Mouse (Mus musculus) midbrain, embryonic 13.5 days (tissue): ENCODE data around the gene Kansl1l. TPM values are rescaled to one million over a fixed set of nuclear protein-coding genes. Genes with fewer than 3 reads are reported as not detected.
A peak's percentile ranks its signal among the peaks of the same experiment; 100 is the strongest.
"Not testable (repeated sequence)": the region's sequence is repeated elsewhere in the genome, so short reads cannot be mapped to it uniquely, and the experiment has no call there.

Source experiments
- ATAC-seq: fragments of 200-750 bp; cut with Nextera tagmentation; 2 replicates; pipeline ENCODE4 v1.8.0; 2017; ENCODE audit warnings: mild to moderate bottlenecking, moderate TSS enrichment, moderate library complexity
- H3K27ac ChIP-seq: fragments of 300-500 bp; sonication (generic); 2 replicates; pipeline ENCODE4 v1.5.1; 2015; ENCODE audit warnings: inconsistent platforms, mild to moderate bottlenecking, moderate library complexity
- H3K27me3 ChIP-seq: fragments of 300-500 bp; sonication (generic); 2 replicates; pipeline ENCODE4 v1.6.1; 2015; ENCODE audit warnings: mild to moderate bottlenecking, inconsistent platforms
- H3K36me3 ChIP-seq: fragments of 300-500 bp; sonication (generic); 2 replicates; pipeline ENCODE4 v1.6.1; 2015; ENCODE audit warnings: mild to moderate bottlenecking, inconsistent platforms
- H3K4me1 ChIP-seq: fragments of 300-500 bp; sonication (generic); replicated peaks from 2 replicates; pipeline ENCODE4 v1.6.1; 2015; ENCODE audit warnings: inconsistent platforms
- H3K4me2 ChIP-seq: fragments of 300-500 bp; sonication (generic); replicated peaks from 2 replicates; pipeline ENCODE4 v1.6.1; 2015; ENCODE audit warnings: moderate library complexity, mild to moderate bottlenecking, inconsistent platforms
- H3K4me3 ChIP-seq: fragments of 300-500 bp; sonication (generic); replicated peaks from 2 replicates; pipeline ENCODE4 v1.5.1; 2015; ENCODE audit warnings: mild to moderate bottlenecking, inconsistent platforms
- H3K9ac ChIP-seq: fragments of 300-500 bp; sonication (generic); replicated peaks from 2 replicates; pipeline ENCODE4 v1.6.1; 2015; ENCODE audit warnings: mild to moderate bottlenecking, inconsistent platforms
- H3K9me3 ChIP-seq: fragments of 300-500 bp; sonication (generic); 2 replicates; pipeline ENCODE4 v1.6.1; 2016; ENCODE audit warnings: mild to moderate bottlenecking, inconsistent platforms
- WGBS: fragments of 180-500 bp; shearing (Covaris S2); methylation state at CpG from one replicate; pipeline ENCODE4 v1.1.7; 2015; 5-methylcytosine and 5-hydroxymethylcytosine counted together
- polyA plus RNA-seq: library from polyadenylated mRNA; unstranded; fragments of >200 nt; fragmentation: Nextera tagmentation; extraction: Ambion mirVana; gene quantifications from 2 replicates; pipeline ENCODE4 v1.2.1, GENCODE M21; 2015

The Kansl1l gene
- polyA plus RNA-seq, 1 experiment from 2014 or later = 14.2 TPM

- Histone ChIP-seq H3K36me3 (peaks cover 29% of the 10 kb centered on the region), H3K4me1 (no peaks in the 10 kb centered on the region), H3K27me3 (no peaks in the 10 kb centered on the region), H3K4me3 (no peak overlapping the region), H3K27ac (no peak overlapping the region), H3K4me2 (no peak overlapping the region), H3K9me3 (no peaks in the 10 kb centered on the region; the same call in 1 of the 2 replicates), H3K9ac (no peak overlapping the region)
- WGBS = 91% methylated on average over 1 of the region's 1 CpGs
- no peak for ATAC-seq
Observed at GRCm38 (mm10) chr1:66768764-66769163, 48.6 kb downstream of the Kansl1l start.

- Histone ChIP-seq H3K9ac (no peak overlapping the region), H3K4me3 (no peak overlapping the region), H3K4me2 (no peak overlapping the region), H3K36me3 (peaks cover 27% of the 10 kb centered on the region), H3K4me1 (no peaks in the 10 kb centered on the region), H3K27ac (no peak overlapping the region), H3K27me3 (no peaks in the 10 kb centered on the region), H3K9me3 (no peaks in the 10 kb centered on the region)
- WGBS = 96% methylated on average over 1 of the region's 1 CpGs
- no peak for ATAC-seq
Observed at GRCm38 (mm10) chr1:66730581-66730980, 86.8 kb downstream of the Kansl1l start.

GRCm38 (mm10) chr1:66712859-66713258 lies 104.5 kb downstream of the Kansl1l start:
- no peak overlapping the region for H3K9ac ChIP-seq
- H3K27me3 ChIP-seq = no peaks in the 10 kb centered on the region
- H3K27ac ChIP-seq = no peak overlapping the region
- H3K9me3 ChIP-seq = no peaks in the 10 kb centered on the region
- H3K4me1 ChIP-seq = no peaks in the 10 kb centered on the region
- no peak overlapping the region for H3K4me2 ChIP-seq
- no peak for ATAC-seq
- 94% methylated on average over 3 of the region's 3 CpGs for WGBS
- H3K4me3 ChIP-seq = no peak overlapping the region
- peaks cover 43% of the 10 kb centered on the region for H3K36me3 ChIP-seq

- Histone ChIP-seq H3K4me1 (peaks cover 30% of the 10 kb centered on the region), H3K36me3 (peaks cover 18% of the 10 kb centered on the region), H3K4me3 (no peak overlapping the region), H3K9ac (no peak overlapping the region), H3K27ac (no peak overlapping the region), H3K4me2 (no peak overlapping the region), H3K9me3 (no peaks in the 10 kb centered on the region), H3K27me3 (no peaks in the 10 kb centered on the region)
- WGBS = 66% methylated on average over 6 of the region's 6 CpGs
- no peak for ATAC-seq
Observed at GRCm38 (mm10) chr1:66704523-66704922, 112.8 kb downstream of the Kansl1l start.

- Histone ChIP-seq H3K27me3 (no peaks in the 10 kb centered on the region), H3K36me3 (peaks cover 10% of the 10 kb centered on the region), H3K4me2 (no peak overlapping the region), H3K4me1 (peaks cover 30% of the 10 kb centered on the region), H3K9ac (0 out of 2 replicates have a peak overlapping the region, but pooled peaks have one; percentile 23), H3K9me3 (no peaks in the 10 kb centered on the region), H3K27ac (no peak overlapping the region), H3K4me3 (no peak overlapping the region)
- ATAC-seq = no peak
- 94% methylated on average over 4 of the region's 4 CpGs for WGBS
Observed at GRCm38 (mm10) chr1:66702623-66703345, 114.6 kb downstream of the Kansl1l start.

GRCm38 (mm10) chr1:66701576-66701940 lies 115.8 kb downstream of the Kansl1l start:
- no peaks in the 10 kb centered on the region for H3K9me3 ChIP-seq
- peak overlapping the region; percentile 84 for H3K9ac ChIP-seq
- no peak for ATAC-seq
- peaks cover 2% of the 10 kb centered on the region; the same call in 1 of the 2 replicates for H3K36me3 ChIP-seq
- no peaks in the 10 kb centered on the region for H3K27me3 ChIP-seq
- peak overlapping the region; percentile 71 for H3K4me2 ChIP-seq
- H3K27ac ChIP-seq = no peak overlapping the region
- H3K4me1 ChIP-seq = peaks cover 30% of the 10 kb centered on the region
- 46% methylated on average over 2 of the region's 2 CpGs for WGBS
- H3K4me3 ChIP-seq = peak overlapping the region; percentile 72

GRCm38 (mm10) chr1:66700693-66701575 lies 116.4 kb downstream of the Kansl1l start, which contains the start of gene Rpe:
Gene Rpe, plus strand, starts transcription at chr1:66700831.
- Histone ChIP-seq H3K4me1 (peaks cover 30% of the 10 kb centered on the region), H3K36me3 (no peaks in the 10 kb centered on the region), H3K9me3 (no peaks in the 10 kb centered on the region), H3K27ac (peak within 1 kb of the TSS; percentile 78), H3K4me2 (peak within 1 kb of the TSS; percentile 71), H3K27me3 (no peaks in the 10 kb centered on the region), H3K4me3 (peak within 1 kb of the TSS; percentile 72), H3K9ac (peak within 1 kb of the TSS; percentile 84)
- WGBS = 3% methylated on average over 73 of the region's 73 CpGs
- ATAC-seq = peak; percentile 100

GRCm38 (mm10) chr1:66700149-66700692 lies 117.1 kb downstream of the Kansl1l start:
- WGBS = 45% methylated on average over 5 of the region's 5 CpGs
- Histone ChIP-seq H3K36me3 (no peaks in the 10 kb centered on the region), H3K4me1 (peaks cover 30% of the 10 kb centered on the region), H3K27ac (no peak overlapping the region), H3K9me3 (no peaks in the 10 kb centered on the region), H3K9ac (no peak overlapping the region), H3K4me2 (peak overlapping the region; percentile 71), H3K27me3 (no peaks in the 10 kb centered on the region), H3K4me3 (peak overlapping the region; percentile 72)
- ATAC-seq = peak; percentile 34

GRCm38 (mm10) chr1:66699630-66700029 lies 117.7 kb downstream of the Kansl1l start:
- H3K27ac ChIP-seq, H3K4me3 ChIP-seq, H3K27me3 ChIP-seq, ATAC-seq, H3K4me2 ChIP-seq, H3K9ac ChIP-seq, H3K36me3 ChIP-seq, H3K9me3 ChIP-seq: not testable (repeated sequence)
- WGBS = 88% methylated on average over 10 of the region's 10 CpGs
- peaks cover 29% of the 10 kb centered on the region for H3K4me1 ChIP-seq

- Histone ChIP-seq H3K36me3 (no peaks in the 10 kb centered on the region), H3K4me1 (peaks cover 8% of the 10 kb centered on the region), H3K4me2 (no peak overlapping the region), H3K27ac (no peak overlapping the region), H3K27me3 (no peaks in the 10 kb centered on the region), H3K4me3 (no peak overlapping the region), H3K9ac (no peak overlapping the region), H3K9me3 (no peaks in the 10 kb centered on the region)
- ATAC-seq = no peak
- WGBS = 72% methylated on average over 7 of the region's 7 CpGs
Observed at GRCm38 (mm10) chr1:66695296-66695695, 122.1 kb downstream of the Kansl1l start.

GRCm38 (mm10) chr1:66694266-66694665 lies 123.1 kb downstream of the Kansl1l start:
- Histone ChIP-seq H3K36me3 (no peaks in the 10 kb centered on the region), H3K4me2 (no peak overlapping the region), H3K9ac (no peak overlapping the region), H3K27ac (no peak overlapping the region), H3K4me3 (no peak overlapping the region), H3K4me1 (peaks cover 6% of the 10 kb centered on the region), H3K9me3 (no peaks in the 10 kb centered on the region), H3K27me3 (no peaks in the 10 kb centered on the region)
- ATAC-seq = no peak
- 81% methylated on average over 5 of the region's 5 CpGs for WGBS
